Mouse (Mus musculus) heart, postnatal 14 days (tissue): ENCODE measurements around the gene Nudt19. TPM values are rescaled to one million over a fixed set of nuclear protein-coding genes. Genes with fewer than 3 reads are reported as not detected.

Experiments used
- DNase-seq, 2 experiments: peaks; one replicate each; pipeline ENCODE4 v3.0.0; 2021 to 2022
- intact Hi-C: fragments of 180-260 bp; cut with DNase I; formaldehyde crosslinking; loops from one replicate; pipeline ENCODE4 v1.15.1; 2025
- long read RNA-seq, 2 experiments: library from polyadenylated mRNA; stranded (forward); transcript quantifications; one replicate each; pipeline ENCODE4 v2.0.0; 2021
- total RNA-seq, 2 experiments: library from RNA; stranded (reverse); gene quantifications; 2 replicates each; pipeline ENCODE4 v1.2.3; 2021

The Nudt19 gene
- total RNA-seq, result 10 to 100 TPM; 70.6 to 77.4 TPM
- long read RNA-seq, experiment 1, transcript Nudt19-201 (3 exons, 2,298 nt), result major isoform, 166 of 171 reads
- long read RNA-seq, experiment 1, partial matches to known transcripts, result 0 of 171 reads
- long read RNA-seq, experiment 1, other reads (novel, unspliced or antisense), result 2 of 171 reads
- long read RNA-seq, experiment 2, transcript Nudt19-201 (3 exons, 2,298 nt), result major isoform, 152 of 156 reads
- long read RNA-seq, experiment 2, partial matches to known transcripts, result 0 of 156 reads
- long read RNA-seq, experiment 2, other reads (novel, unspliced or antisense), result 2 of 156 reads

DNA sequence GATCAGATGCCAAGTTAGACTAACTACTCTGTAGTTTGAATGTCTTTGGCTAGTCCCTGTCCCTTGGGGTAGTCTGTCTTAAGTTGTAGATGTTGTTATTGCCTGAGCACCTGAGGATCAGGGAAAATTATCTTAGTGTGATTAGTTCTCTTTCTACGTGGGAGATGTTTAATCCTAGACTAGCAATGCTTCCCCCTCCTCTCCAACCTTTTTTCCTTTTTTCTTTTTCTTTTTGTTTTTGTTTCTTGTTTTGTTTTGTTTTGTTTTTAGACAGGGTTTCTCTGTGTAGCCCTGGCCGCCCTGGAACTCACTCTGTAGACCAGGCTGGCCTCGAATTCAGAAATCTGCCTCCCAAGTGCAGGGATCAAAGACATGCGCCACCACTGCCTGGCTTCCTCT is at the start of gene Nudt19:
Gene Nudt19, minus strand, starts transcription at position 100 of the 399 bp plus-strand sequence.
- DNase-seq, result no peak
- intact Hi-C loops, result no loop called here

GRCm38 (mm10) chr7:35602766-35603165 is 46.7 kb upstream of the Nudt19 start:
- intact Hi-C loops, result no loop called here
- no peak for DNase-seq

DNA sequence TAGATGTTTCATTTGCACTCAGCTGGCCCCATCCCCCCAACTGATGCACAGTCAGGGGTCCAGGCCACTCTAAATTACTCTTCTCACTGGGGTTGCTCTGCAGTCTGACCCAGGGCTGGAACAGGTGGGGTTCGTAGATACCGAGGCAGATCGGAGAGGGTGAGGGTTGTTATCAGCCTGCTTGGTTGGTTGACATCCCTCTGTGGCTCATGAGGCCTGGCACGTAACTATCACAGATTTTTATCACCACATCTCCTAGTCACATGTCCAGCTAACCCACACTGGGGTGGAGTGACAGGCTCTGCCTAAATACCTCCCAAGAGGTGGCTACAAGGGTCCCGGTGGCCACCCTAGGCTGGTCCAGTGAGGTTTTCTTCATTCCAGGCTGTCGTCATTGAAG is 45.0 kb upstream of the Nudt19 start:
- intact Hi-C loops, result no loop called here
- DNase-seq, result no peak

GRCm38 (mm10) chr7:35600031-35600430 is 43.9 kb upstream of the Nudt19 start:
- no peak for DNase-seq
- intact Hi-C loops, result no loop called here

DNA sequence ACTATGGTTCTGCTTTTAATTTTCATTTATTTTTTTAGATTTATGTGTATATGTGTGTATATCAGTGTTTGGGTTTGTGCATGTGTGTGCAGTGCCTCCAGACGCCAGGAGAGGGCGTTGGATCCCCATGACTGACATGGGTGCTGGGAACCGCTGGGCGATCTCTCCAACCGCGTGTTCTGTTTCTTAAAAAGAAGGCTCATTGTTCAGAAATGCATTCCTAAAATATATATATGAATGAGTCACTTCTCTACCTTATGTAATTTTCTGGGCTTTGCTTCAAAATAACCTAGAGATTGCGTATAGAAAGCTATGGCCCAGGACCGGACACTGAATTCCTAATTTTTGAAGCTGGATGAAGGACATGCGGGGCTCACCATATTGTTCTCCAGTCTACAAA is 43.4 kb upstream of the Nudt19 start:
- intact Hi-C loops, result no loop called here
- DNase-seq, result no peak

DNA sequence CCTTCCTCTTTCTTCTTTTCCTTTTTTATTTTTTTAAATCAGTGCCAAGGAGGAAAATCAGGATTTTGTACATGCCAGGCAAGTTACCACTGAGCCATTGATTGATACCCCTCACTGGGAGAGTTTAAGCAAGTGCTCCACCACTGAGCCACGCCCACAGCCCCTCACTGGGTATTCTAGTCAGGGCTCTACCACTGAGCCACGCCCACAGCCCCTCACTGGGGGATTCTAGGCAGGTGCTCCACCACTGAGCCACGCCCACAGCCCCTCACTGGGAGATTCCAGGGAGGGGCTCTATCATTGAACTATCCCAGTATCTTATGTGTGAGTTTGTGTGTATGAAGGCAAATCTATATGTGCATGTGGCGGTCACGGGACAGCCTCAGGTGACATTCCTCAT is 38.2 kb upstream of the Nudt19 start:
- DNase-seq, result no peak
- intact Hi-C loops, result no loop called here

GRCm38 (mm10) chr7:35590731-35591191 is 34.7 kb upstream of the Nudt19 start:
- intact Hi-C loops, result no loop called here
- peak; percentile 13 to 44 for DNase-seq

DNA sequence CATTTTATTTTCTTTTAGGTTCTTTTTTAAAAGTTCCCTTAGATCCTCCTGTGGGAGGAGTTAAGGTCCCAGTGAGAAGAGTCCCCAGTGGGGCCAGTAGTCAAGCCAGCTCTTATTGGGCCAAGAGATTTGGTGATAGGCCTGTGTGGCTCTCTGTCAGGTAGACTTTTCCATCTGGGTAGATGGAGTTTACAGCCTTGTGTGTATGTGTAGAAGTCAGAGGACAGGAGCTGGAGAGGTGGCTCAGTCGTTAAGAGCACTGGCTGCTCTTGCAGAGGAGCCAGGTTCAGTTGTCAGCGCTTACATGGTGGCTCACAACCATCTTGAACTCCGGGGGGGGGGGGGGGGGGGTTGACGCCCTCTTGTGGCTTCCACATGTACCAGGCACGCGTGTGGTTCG is 33.4 kb upstream of the Nudt19 start:
- intact Hi-C loops, result loop anchor here (5.0 to 10.0 kb wide), 2 partner anchors 37 to 255 kb away; partner anchors contain the start of gene Rhpn2
- no peak for DNase-seq

- no peak for DNase-seq
- intact Hi-C loops, result loop anchor here (5.0 to 10.0 kb wide), 2 partner anchors 37 to 254 kb away; partner anchors contain the start of gene Rhpn2
These were observed 32.8 kb upstream of the Nudt19 start for GRCm38 (mm10) chr7:35588680-35589428.

DNA sequence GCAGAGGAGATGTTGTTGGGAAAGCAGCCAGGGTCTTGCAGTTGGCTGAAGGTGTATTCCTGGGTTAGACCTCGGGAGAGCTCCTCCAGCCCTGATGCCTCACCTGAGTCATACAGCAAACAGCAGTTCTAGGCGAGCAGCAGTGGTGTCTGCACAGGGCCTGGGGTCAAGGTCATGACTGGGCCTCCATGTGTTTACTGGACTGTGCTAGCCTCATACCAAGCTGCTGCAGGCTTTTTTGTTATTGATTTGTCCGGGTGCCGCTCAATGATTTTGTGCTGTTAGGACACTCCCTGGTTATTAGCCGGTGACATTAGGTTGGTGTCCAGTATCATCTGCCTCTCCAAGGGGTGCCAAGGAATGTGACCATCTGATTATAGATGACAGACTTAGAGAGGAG is 31.6 kb upstream of the Nudt19 start:
- DNase-seq, result no peak
- intact Hi-C loops, result loop anchor here (5.0 to 10.0 kb wide), 2 partner anchors 35 to 253 kb away; partner anchors contain the start of gene Rhpn2

DNA sequence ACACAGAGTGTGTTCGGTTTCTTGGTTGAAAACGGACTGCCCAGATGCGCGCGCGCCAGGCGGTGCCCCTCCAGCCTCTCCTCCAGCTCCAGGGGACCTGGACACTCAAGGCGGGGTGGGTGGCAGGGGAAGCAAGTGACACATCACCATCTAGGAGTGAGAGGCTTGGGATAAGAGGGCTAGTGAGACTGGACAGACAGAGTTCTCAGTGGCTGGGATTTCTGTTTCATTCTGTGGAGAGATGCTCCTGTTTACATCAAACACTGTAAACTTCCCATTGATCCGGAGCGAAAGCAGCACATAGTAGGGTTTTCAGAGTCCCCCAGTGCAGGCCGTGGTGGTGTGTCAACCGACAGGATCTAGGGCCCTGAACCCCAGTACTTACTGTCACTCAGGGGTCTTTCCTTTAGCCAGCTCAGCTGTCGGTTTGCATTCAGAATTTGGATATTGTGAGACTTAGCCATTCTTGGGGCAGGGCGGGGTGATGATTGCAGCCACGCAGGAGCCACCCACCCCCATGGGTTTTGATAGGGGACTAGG is 30.9 kb upstream of the Nudt19 start:
- intact Hi-C loops, result loop anchor here (5.0 to 10.0 kb wide), 2 partner anchors 35 to 252 kb away; partner anchors contain the start of gene Rhpn2
- no peak for DNase-seq

DNA sequence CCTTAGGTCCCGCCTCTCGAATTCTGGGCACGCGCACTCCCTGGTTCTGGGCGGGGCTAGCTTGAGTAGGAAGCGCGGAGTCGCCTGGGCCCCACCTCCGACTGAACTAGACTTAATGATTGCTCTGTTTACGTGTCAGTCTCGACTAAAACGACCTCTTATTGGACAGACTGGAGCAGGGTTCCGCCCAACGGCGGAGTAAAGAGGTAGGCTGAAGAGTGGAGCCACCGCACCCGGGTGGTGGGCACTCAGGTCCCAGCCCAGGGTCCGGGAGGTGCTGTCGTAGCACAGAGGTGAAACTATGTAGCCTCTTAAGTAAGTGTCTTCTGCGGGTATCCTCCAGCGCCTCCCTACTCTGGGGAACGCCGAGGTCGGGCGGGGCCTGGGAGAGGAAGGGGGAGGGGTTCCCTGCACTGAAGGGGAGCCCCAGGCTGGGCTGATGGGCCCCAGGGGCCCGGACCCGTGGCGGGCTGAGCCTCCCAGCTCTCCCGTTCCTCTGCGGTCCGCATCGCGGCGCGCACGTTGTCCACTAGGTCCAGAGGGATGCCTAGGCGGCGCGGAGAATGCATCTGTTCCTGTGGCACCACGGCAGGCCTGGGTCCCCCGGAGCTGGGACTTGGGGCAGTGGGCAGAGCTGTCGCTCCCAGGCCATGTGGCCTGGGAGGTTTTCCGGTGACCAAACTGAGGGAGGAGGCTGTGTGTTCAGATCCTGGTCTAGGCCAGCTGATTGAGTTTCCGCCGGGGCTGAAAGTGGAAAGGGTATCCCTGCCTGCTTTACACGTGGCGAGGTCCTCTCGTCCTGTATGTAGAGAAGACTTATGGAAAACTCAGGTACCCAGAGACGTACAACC is 30.2 kb upstream of the Nudt19 start, which contains the start of gene Ankrd27:
Gene Ankrd27, plus strand, starts transcription at position 190 of the 851 bp plus-strand sequence.
- peak; percentile 91 to 95 for DNase-seq
- intact Hi-C loops, result loop anchor here (5.0 to 10.0 kb wide), 2 partner anchors 34 to 251 kb away; partner anchors contain the start of gene Rhpn2

DNA sequence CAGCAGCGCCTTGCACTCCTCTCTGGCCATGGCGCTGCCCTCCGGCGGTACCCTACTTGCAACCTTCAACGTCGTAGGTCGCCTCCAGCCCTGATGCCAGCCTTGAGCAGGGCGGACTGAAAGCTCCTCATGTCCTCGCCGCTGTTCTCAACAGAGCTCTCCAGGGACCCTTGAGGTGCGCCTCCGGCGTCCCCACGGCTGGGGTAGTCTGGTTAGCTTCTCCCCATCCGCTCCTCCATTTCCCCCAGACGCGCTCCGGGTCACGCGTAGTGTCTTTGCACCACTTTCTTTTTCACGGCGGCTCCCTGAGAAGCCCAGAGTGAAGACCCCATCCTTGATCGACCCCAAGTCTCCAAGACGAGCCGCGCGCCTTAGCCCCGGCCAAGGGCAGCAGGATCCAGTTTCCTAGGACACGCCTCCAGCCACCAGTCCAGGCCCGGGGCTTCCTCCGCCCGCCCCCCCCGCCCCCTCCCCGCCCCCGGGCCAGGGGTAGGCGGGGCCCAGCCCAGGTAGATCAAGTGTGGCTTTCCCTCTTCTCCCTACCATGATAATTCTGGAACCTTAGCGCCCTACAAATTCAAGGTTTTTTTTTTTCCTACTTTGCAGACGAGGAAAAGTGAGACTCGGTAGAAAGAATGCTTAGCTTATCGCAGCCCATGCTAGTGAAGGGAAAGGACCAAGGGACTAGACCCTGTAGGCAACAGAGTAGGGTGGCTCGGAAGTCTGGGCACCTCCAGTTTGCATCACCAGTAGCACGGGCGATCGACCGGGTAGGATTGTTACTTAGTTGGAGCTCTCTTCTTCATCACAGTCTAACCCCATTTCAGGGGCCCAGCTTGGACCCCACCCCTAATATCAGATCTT is 29.3 kb upstream of the Nudt19 start, which contains the start of gene Rgs9bp:
Gene Rgs9bp, minus strand, starts transcription at position 392 of the 864 bp plus-strand sequence.
- DNase-seq, result peak; percentile 33 to 47

GRCm38 (mm10) chr7:35584786-35585190 is 28.7 kb upstream of the Nudt19 start:
- DNase-seq, result peak; percentile 33 to 41
- intact Hi-C loops, result loop anchor here (5.0 to 10.0 kb wide), 2 partner anchors 32 to 250 kb away; partner anchors contain the start of gene Rhpn2

More for the DNA sequence above, 29.3 kb upstream of the Nudt19 start, which contains the start of gene Rgs9bp:
- intact Hi-C loops, result loop anchor here (5.0 to 10.0 kb wide), 2 partner anchors 33 to 251 kb away; partner anchors contain the start of gene Rhpn2

- intact Hi-C loops, result loop anchor here (10.0 kb wide), 1 partner anchor 249 kb away; the partner anchor contains the start of gene Rhpn2
- DNase-seq, result no peak
These were observed 28.1 kb upstream of the Nudt19 start for GRCm38 (mm10) chr7:35584068-35584785.

GRCm38 (mm10) chr7:35583476-35584025 is 27.4 kb upstream of the Nudt19 start:
- no peak for DNase-seq
- intact Hi-C loops, result loop anchor here (10.0 kb wide), 1 partner anchor 249 kb away; the partner anchor contains the start of gene Rhpn2

DNA sequence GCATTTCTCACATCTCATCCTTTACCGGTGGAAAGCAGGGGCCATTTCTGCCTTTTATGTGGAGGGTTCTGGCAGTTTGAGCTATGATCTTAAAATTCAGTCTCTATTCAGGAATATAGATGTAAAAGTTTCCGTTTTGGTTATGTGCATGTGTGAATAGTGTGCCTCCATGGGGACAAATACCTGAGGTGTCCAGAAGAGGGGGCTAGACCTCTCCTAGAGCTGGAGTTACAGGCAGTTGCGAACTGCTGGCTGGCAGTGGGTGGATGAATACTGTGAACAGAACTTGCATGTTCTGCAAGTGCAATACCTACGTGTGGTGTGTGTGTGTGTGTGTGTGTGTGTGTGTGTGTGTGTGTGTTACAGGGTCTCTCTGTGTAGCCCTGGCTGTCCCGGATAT is 26.6 kb upstream of the Nudt19 start:
- no peak for DNase-seq
- intact Hi-C loops, result loop anchor here (10.0 kb wide), 1 partner anchor 248 kb away; the partner anchor contains the start of gene Rhpn2
